18 mouse cellular contexts compared by ENCODE assay signal in the genomic region with DNA sequence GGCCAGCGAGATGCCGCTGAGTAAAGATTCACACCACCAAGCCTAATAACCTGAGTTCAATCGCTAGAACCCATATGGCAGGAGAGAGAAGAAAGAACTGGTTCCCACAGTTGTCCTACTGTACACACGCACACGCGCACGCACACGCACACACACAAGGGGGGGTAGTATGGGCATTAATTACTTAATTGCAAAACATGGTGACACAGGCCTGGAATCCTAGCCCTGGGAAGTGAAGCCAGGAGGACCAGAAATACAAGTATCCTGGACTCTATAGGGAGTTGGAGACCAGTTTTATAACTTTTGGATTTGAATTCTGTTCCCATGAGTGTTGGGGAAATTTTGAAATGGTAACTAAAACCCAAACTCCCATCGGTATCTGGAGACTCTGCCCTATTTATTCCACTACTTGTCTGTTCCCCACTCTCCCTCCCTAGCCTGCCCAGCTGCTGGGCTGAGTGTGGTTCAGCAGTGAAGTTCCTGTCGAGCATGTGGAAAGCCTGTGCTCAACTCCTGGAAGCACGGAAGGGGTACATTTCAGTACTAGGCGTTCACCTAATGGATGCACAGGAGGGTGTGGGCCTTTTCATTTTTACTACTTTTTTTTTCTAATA. TPM values are rescaled to one million over a fixed set of nuclear protein-coding genes. Genes with fewer than 3 reads are reported as not detected.
A peak's percentile ranks its signal among the peaks of the same experiment; 100 is the strongest.
DNase-seq lines count a peak whose midpoint lies in the region; ATAC-seq and TF ChIP-seq lines count a peak whose summit lies in the region.
"Had no signal": no experiment of that assay in that cellular context is flagged by ENCODE, and none has a peak within 500 bp of the region (broad histone marks: within the 10 kb centered on the region; RNA-seq: fewer than 3 reads in every experiment).

No protein-coding gene starts in this region.

- H3K4me2 ChIP-seq in midbrain, embryonic 11.5 days, result no peak overlapping the region
- H3K4me2 ChIP-seq in midbrain, embryonic 16.5 days (ENCODE audit: low read length), result no peak overlapping the region
- H3K4me2 ChIP-seq in stomach, postnatal 0 days (replicated peaks; ENCODE audit: low read depth), result no peak overlapping the region
- H3K4me2 ChIP-seq: embryonic facial prominence, embryonic 13.5 days; forebrain, embryonic 13.5 days; hindbrain, embryonic 12.5 days; intestine, embryonic 15.5 days; liver, embryonic 13.5 days; neural tube, embryonic 15.5 days had no signal

- H3K27ac ChIP-seq in heart, embryonic 10.5 days, result no peak overlapping the region
- H3K27ac ChIP-seq in midbrain, embryonic 11.5 days (ENCODE audit: low read depth, low read length), result no peak overlapping the region
- H3K27ac ChIP-seq in midbrain, embryonic 16.5 days (ENCODE audit: low read length), result no peak overlapping the region
- peak overlapping the region; percentile 75 for H3K27ac ChIP-seq in stomach, postnatal 0 days (replicated peaks)
- H3K27ac ChIP-seq: embryonic facial prominence, embryonic 13.5 days; forebrain, embryonic 13.5 days; hindbrain, embryonic 12.5 days; intestine, embryonic 15.5 days; liver, embryonic 13.5 days; neural tube, embryonic 15.5 days had no signal

- H3K9ac ChIP-seq in midbrain, embryonic 11.5 days (ENCODE audit: low read length), result no peak overlapping the region
- H3K9ac ChIP-seq in midbrain, embryonic 16.5 days (ENCODE audit: low read depth, low read length), result no peak overlapping the region
- H3K9ac ChIP-seq in stomach, postnatal 0 days (ENCODE audit: low read length), result no peak overlapping the region
- H3K9ac ChIP-seq: embryonic facial prominence, embryonic 13.5 days; forebrain, embryonic 13.5 days; hindbrain, embryonic 12.5 days; intestine, embryonic 15.5 days; liver, embryonic 13.5 days; neural tube, embryonic 15.5 days had no signal

- peaks cover 12% of the 10 kb centered on the region; the same call in 1 of the 2 replicates for H3K4me1 ChIP-seq in heart, embryonic 10.5 days
- no peaks in the 10 kb centered on the region for H3K4me1 ChIP-seq in midbrain, embryonic 11.5 days (ENCODE audit: control insufficient read depth, insufficient read depth, low read length)
- peaks cover 2% of the 10 kb centered on the region; the same call in 1 of the 2 replicates for H3K4me1 ChIP-seq in midbrain, embryonic 16.5 days (ENCODE audit: control insufficient read depth, insufficient read depth, low read length)
- H3K4me1 ChIP-seq in stomach, postnatal 0 days (replicated peaks; ENCODE audit: control insufficient read depth, insufficient read depth), result no peaks in the 10 kb centered on the region
- H3K4me1 ChIP-seq: embryonic facial prominence, embryonic 13.5 days; forebrain, embryonic 13.5 days; hindbrain, embryonic 12.5 days; intestine, embryonic 15.5 days had no signal

- H3K9me3 ChIP-seq in heart, embryonic 10.5 days, result no peaks in the 10 kb centered on the region
- no peaks in the 10 kb centered on the region for H3K9me3 ChIP-seq in midbrain, embryonic 11.5 days (ENCODE audit: control insufficient read depth, low read length)
- no peaks in the 10 kb centered on the region for H3K9me3 ChIP-seq in midbrain, embryonic 16.5 days (replicated peaks; ENCODE audit: control insufficient read depth, low read length, poor library complexity, severe bottlenecking)
- no peaks in the 10 kb centered on the region for H3K9me3 ChIP-seq in stomach, postnatal 0 days (ENCODE audit: control insufficient read depth, low read length)
- H3K9me3 ChIP-seq: embryonic facial prominence, embryonic 13.5 days; forebrain, embryonic 13.5 days; hindbrain, embryonic 12.5 days; intestine, embryonic 15.5 days; liver, embryonic 13.5 days; neural tube, embryonic 15.5 days had no signal

- no peak for ATAC-seq in midbrain, embryonic 11.5 days (ENCODE audit: low FRiP score)
- ATAC-seq in midbrain, embryonic 16.5 days, result no peak
- 0 out of 2 replicates have a peak, but pooled peaks have one; percentile 54 for ATAC-seq in stomach, postnatal 0 days (ENCODE audit: low FRiP score, low TSS enrichment)
- ATAC-seq: forebrain, embryonic 13.5 days; intestine, embryonic 15.5 days; lung, postnatal 0 days had no signal

- peaks cover 33% of the 10 kb centered on the region for H3K36me3 ChIP-seq in heart, embryonic 10.5 days
- H3K36me3 ChIP-seq in midbrain, embryonic 11.5 days (ENCODE audit: control insufficient read depth, insufficient read depth, low read length), result no peaks in the 10 kb centered on the region; the same call in 1 of the 2 replicates
- H3K36me3 ChIP-seq in midbrain, embryonic 16.5 days (ENCODE audit: control insufficient read depth, insufficient read depth, low read length), result peaks cover 6% of the 10 kb centered on the region
- H3K36me3 ChIP-seq in stomach, postnatal 0 days (ENCODE audit: control insufficient read depth, insufficient read depth, low read length), result peaks cover 10% of the 10 kb centered on the region

- 89% methylated on average over 12 of the region's 12 CpGs for WGBS in heart, embryonic 10.5 days
- WGBS in midbrain, embryonic 11.5 days, result 90% methylated on average over 12 of the region's 12 CpGs
- WGBS in midbrain, embryonic 16.5 days, result 89% methylated on average over 12 of the region's 12 CpGs
- 61% methylated on average over 12 of the region's 12 CpGs for WGBS in stomach, postnatal 0 days

- no peak overlapping the region for H3K4me3 ChIP-seq in heart, embryonic 10.5 days
- H3K4me3 ChIP-seq in midbrain, embryonic 11.5 days (ENCODE audit: low read depth, low read length), result no peak overlapping the region
- H3K4me3 ChIP-seq in midbrain, embryonic 16.5 days (ENCODE audit: low read depth, low read length), result no peak overlapping the region
- H3K4me3 ChIP-seq in stomach, postnatal 0 days (ENCODE audit: low read depth, low read length), result no peak overlapping the region
- H3K4me3 ChIP-seq: embryonic facial prominence, embryonic 13.5 days; forebrain, embryonic 13.5 days; hindbrain, embryonic 12.5 days; intestine, embryonic 15.5 days; liver, embryonic 13.5 days; neural tube, embryonic 15.5 days had no signal

- peak; percentile 32 for DNase-seq in heart, adult 8-10 months (ENCODE audit: low spot score)
- no peak for DNase-seq in heart, embryonic 10.5 days (ENCODE audit: low spot score)
- peak; percentile 60 for DNase-seq in midbrain, embryonic 11.5 days (ENCODE audit: low spot score, missing footprints)
- peak; percentile 22 for DNase-seq in fibroblast of lung, adult 2 months (ENCODE audit: low read depth)
- peak; percentile 22 for DNase-seq in stomach, postnatal 0 days (ENCODE audit: low spot score)
- no peak for DNase-seq in cerebellum, adult 18-20 months
- DNase-seq: adrenal gland, postnatal 25 days; cerebellum, postnatal 36 days; kidney, postnatal 10 days; liver, embryonic 13.5 days; thymus, postnatal 36 days had no signal

- no peaks in the 10 kb centered on the region for H3K27me3 ChIP-seq in heart, embryonic 10.5 days (ENCODE audit: insufficient read depth, poor library complexity, severe bottlenecking)
- no peaks in the 10 kb centered on the region for H3K27me3 ChIP-seq in midbrain, embryonic 11.5 days (ENCODE audit: control insufficient read depth, insufficient read depth, low read length)
- no peaks in the 10 kb centered on the region for H3K27me3 ChIP-seq in midbrain, embryonic 16.5 days (ENCODE audit: control insufficient read depth, insufficient read depth, low read depth, low read length)
- H3K27me3 ChIP-seq in stomach, postnatal 0 days (ENCODE audit: control insufficient read depth, insufficient read depth, low read length), result no peaks in the 10 kb centered on the region
- H3K27me3 ChIP-seq: embryonic facial prominence, embryonic 13.5 days; forebrain, embryonic 13.5 days; hindbrain, embryonic 12.5 days; intestine, embryonic 15.5 days; liver, embryonic 13.5 days; neural tube, embryonic 15.5 days had no signal

- TF ChIP-seq CTCF in stomach, postnatal 0 days (IDR thresholded peaks at IDR 0.05; ENCODE audit: low read depth), result no peak

- no peak for TF ChIP-seq EP300 in stomach, postnatal 0 days (optimal IDR thresholded peaks at IDR 0.05)

RNA-seq across cellular contexts. Expression of a gene that starts 29.7 kb away (rescaled TPM):
- total RNA-seq in heart, adult 8-10 months (2022), result under 1 TPM; 0.05 to 0.06 (median 0.06) TPM
- 1.3 and 1.4 TPM in 2 replicates for polyA plus RNA-seq in heart, embryonic 10.5 days (2016; fragmentation: Nextera tagmentation; extraction: Ambion mirVana)
- 2.4 TPM in 2 replicates for polyA plus RNA-seq in midbrain, embryonic 11.5 days (2014; fragmentation: Nextera tagmentation; extraction: Ambion mirVana)
- polyA plus RNA-seq in midbrain, embryonic 16.5 days (2015; fragmentation: Nextera tagmentation; extraction: Ambion mirVana), result 8.6 and 10.1 TPM in 2 replicates
- polyA plus RNA-seq in stomach, postnatal 0 days (2015; fragmentation: Nextera tagmentation; extraction: Ambion mirVana), result 1.6 and 2.0 TPM in 2 replicates

RNA-seq across cellular contexts. Expression of a gene that starts 43.9 kb away (rescaled TPM):
- 100 to 1,000 TPM; 291 to 330 (median 302) TPM for total RNA-seq in heart, adult 8-10 months (2022)
- polyA plus RNA-seq in heart, embryonic 10.5 days (2016; fragmentation: Nextera tagmentation; extraction: Ambion mirVana), result 128 and 197 TPM in 2 replicates
- polyA plus RNA-seq in midbrain, embryonic 11.5 days (2014; fragmentation: Nextera tagmentation; extraction: Ambion mirVana), result 48.8 and 55.2 TPM in 2 replicates
- polyA plus RNA-seq in midbrain, embryonic 16.5 days (2015; fragmentation: Nextera tagmentation; extraction: Ambion mirVana), result 67.9 and 79.5 TPM in 2 replicates
- 52.7 and 59.2 TPM in 2 replicates for polyA plus RNA-seq in stomach, postnatal 0 days (2015; fragmentation: Nextera tagmentation; extraction: Ambion mirVana)

Comparison
In these comparisons a context has a peak if more than half of its experiments do, and no peak if none do; other contexts are left out.
1. DNase-seq: peak in heart, adult 8-10 months (single experiment), midbrain, embryonic 11.5 days (single experiment), fibroblast of lung, adult 2 months (single experiment) and stomach, postnatal 0 days (single experiment); none in heart, embryonic 10.5 days (single experiment) and cerebellum, adult 18-20 months (0 of 2).